Mouse (Mus musculus): ENCODE data around the gene Fut4.
A peak's percentile ranks its signal among the peaks of the same experiment; 100 is the strongest.

The Fut4 gene

DNA sequence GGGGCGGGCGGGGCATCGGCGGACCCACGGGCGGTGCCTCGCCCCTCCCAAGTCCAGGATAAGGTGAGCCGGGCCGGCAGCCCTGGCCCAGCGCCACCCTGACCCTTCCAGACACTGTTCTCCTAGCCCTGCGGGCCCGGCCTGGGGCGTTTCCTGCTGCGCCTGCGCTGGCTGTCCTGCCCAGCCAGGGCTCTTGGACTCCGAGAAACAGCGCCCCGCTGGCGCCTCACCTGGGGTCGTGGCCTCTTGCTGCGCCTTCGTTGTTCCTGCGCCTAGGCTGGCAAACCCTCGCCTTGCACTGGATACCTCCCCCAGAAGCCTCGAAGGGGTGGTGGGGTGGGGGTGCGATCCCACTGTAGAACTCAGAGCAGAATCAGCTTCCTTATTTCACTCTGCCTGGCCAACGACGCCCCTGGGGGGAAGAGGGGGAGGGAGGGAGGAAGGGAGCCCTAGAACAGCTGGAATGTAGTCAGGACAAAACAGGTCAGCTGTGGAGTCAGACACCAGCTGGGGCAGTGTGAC lies at the start of gene Fut4:
TSS of gene Fut4 (minus strand) at position 393 of the 522 bp plus-strand sequence.
- DNase-seq (ENCODE audit: low spot score in 2 of 2): peak; percentile 66 to 71

DNA sequence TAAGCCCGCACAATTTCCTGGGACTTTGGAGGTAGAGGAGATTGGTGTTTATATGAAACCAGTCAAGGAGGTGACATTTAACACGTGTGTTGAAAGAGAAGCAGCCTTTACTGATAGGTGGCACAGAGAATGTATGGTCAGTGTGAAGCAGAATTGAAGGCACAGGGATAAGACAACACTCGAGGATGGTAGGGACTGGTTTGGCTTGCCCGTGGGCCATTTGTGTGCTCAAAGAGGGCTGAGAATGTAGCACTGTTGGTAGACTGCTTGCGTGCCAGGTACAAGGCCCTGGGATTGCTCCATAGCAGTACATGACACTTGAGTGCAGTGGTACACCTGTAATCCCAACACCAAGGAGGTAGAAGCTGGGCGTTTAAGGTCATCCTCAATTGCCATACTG lies 35.2 kb upstream of the Fut4 start:
- no peak for DNase-seq (ENCODE audit: low spot score in 2 of 2)

DNA sequence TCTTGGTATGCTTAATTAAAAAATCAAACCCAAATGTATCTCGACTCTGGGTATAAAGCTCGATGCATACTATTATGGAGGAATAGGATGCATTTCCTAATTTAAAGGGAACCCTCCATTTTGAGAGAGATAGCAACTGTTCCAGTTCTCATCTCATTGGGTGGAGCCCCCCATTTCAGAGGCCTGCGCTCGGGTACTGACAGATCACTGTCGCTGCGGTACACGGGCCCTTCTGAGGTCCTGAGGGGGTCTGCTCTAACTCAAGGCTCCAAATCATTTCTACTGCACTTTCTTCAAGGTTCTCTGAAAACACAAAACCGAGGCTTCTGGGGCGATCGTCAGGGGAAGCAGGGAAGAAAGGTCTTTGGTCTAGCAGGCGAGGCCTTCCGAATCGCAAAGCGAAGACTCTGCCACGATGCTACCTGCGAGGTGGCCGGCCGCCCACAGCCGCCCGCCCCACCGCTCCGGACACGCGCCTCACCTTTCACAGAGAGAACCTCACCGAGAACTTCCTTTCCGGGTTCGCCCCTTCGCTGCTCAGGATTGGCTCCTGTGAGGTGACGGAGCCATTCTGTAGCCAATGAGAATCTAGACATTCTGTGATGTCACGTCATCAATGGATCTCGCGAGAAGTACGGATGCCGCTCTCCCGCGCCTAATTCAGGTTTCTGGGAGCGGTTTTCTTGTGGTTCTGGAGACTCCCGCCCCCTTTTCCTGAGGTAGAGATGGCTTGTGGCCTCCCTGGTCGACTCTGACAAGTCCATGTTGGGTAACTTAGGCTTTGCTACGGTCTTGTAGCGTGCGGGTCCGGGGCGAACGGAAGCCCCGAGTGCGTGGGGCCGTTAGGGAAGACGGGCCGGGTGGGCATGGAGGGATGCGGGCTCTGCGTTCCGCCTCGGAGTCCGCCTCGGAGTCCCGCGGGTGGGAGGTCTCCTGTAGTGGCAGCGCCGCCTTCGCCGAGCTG lies 32.1 kb upstream of the Fut4 start, which contains the start of the genes Mre11a and Ankrd49:
TSS of gene Mre11a (plus strand) at position 616 of the 964 bp plus-strand sequence.
TSS of gene Ankrd49 (minus strand) at position 818 of the 964 bp plus-strand sequence.
- peak; percentile 85 to 91 for DNase-seq (ENCODE audit: low spot score in 2 of 2)

DNA sequence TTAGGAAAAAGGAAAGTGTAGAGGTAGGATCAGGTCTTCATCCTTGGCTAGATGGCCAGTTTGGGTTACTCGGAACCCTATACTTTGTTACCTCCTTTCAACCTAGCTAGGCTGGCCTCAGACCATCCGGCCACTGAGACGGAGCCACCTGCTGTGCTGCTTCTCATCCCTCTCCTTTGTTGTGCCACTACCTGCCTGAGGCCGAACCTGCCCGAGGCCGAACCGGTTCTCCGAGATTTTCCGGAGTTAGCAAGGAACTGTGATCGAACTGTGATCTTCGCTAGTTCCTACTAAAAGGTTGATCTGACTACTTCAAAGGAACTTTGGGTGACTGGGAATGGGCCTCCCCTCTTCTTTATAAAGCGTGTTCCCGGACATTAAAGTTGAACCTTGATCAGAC lies 26.1 kb upstream of the Fut4 start:
- peak; percentile 20 to 47 for DNase-seq (ENCODE audit: low spot score in 2 of 2)

DNA sequence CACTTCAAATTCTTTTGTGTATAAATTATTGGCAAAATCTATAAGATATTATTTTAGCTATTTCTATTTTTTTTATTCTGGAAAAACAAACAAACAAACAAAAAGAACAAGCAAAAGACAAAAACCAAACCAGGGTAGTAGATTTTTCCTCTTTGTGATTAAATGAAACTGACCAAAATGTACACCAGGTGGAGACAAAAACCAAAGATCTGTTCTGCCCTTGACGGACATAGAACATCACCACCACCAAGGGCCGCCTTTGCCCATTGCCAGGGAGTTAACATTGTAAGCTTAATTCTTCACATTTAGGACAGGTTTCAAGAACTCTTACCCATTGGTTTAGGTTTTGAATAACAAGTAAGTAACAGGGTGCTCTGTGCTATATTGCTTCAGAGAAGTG lies 21.6 kb upstream of the Fut4 start:
- no peak for DNase-seq (ENCODE audit: low spot score in 2 of 2)

DNA sequence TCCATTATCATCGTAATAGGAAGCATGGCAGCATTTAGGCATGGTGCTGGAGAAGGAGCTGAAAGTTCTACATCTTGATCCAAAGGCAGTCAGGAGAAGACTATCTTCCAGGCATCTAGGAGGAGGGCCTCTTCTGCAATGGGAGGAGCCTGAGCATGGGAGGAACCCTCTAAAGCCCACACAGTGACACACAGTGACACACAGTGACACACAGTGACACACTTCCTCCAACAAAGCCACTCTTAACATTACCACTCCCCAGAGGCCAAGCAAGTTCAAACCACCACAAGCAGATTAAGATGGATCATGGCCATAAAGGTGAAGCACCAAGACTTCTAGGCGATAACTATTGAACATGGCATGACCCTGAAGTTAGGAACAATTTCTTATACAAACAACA lies 19.9 kb upstream of the Fut4 start:
- no peak for DNase-seq (ENCODE audit: low spot score in 2 of 2)

DNA sequence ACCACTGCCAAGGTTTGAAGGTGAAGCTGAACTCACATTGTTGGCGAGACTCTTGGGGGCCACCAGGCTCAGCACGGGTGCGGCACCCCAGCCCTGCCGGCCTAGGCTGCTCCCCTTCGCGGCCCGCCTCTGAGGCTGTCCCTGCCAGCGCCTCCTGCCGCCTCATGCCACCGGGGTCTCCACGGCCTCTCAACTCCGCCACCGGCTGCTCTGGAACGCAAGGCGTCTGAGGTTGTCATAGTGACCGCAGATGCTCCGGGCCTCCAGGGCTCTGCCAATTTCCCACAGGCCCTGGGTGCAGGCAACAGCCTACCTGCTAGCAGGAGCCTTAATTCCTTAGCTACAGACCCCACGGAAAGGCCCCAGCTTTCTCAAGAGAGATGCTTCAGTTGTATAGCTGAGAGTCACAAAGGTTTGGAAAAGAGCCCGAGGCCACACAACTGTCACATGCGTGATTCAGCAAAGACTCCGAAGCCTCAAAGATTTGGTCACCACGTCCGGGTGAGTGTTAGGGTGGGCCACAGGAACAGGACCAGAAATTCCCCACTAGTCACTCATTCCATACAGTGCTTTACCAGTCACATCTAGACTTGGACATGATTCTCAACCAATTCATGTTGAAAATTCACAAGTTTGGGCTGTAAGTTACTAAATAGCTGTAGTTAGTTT lies 18.7 kb upstream of the Fut4 start, which contains the start of gene 1700012B09Rik:
TSS of gene 1700012B09Rik (minus strand) at position 228 of the 669 bp plus-strand sequence.
- no peak for DNase-seq (ENCODE audit: low spot score in 2 of 2)

DNA sequence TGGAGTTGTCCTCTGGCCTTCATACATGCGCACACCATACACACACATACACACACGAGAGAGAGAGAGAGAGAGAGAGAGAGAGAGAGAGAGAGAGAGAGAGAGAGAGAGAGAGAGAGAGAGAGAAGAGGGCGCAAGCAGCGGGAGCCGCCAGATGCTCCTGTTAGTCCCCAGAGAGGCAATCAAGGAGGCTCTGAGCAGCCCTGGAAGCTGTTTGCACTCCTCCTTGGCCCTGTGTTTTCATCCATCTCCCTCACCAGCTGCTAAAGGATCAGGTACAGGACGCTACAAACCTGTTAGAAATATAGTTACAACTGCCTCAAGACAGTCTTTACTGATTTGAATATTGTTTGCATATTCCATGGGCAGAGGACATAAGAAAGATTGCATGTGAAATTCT lies 17.6 kb upstream of the Fut4 start:
- DNase-seq (ENCODE audit: low spot score in 2 of 2): no peak

DNA sequence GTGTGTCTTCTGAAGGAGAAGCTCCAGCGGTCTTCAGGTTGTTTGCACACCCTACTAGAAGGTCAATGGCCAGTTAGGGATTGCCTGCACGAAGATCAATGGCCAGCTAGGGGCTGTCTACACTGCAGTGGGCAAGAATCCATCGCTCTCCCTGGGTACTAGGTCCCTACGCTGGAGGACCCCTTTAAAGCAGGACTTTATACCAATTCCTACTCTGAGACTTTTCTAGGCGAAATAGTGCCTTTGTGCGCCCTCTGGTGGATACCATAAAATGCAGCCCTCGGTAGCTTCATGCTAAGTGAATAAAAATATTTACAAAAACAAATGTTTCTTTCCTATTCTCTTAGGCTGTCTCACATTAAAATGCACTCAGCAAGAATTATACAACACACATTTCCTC lies 12.6 kb upstream of the Fut4 start:
- no peak for DNase-seq (ENCODE audit: low spot score in 2 of 2)

DNA sequence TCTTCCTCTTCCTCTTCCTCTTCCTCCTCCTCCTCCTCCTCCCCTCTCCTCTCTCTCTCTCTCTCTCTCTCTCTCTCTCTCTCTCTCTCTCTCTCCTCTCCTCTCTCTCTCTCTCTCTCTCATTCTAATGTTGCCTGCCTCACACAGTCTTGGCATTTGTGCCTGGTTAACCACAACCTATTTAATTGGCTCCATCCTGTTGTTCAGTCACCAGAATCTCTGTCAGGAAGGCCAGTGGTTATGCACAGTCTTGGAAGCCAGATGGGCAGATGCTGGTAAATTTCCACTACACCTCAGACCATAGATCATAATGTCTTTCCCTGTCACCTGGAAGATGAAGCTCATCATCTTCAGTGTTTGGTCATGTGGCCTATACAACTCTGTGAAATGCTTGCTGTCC lies 7.1 kb upstream of the Fut4 start:
- no peak for DNase-seq (ENCODE audit: low spot score in 2 of 2)

DNA sequence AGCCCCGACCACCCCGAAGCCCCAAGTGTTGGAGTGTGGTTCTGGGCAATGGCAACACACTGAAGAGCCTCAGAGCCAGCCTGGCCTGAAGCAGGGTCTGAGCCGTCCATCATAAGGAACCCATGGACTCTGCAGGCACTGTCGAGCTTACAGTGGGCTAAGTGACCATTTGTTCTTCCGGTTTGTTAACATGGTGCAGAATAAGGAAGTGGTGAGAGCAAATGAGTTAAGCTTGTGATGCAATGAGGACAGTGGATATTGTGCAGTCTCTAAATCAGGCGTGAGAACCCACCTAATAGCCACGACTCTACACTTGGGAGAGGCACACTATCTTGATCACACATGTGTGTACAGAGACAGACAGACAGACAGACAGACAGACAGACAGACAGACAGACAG lies 6.4 kb upstream of the Fut4 start:
- no peak for DNase-seq (ENCODE audit: low spot score in 2 of 2)

DNA sequence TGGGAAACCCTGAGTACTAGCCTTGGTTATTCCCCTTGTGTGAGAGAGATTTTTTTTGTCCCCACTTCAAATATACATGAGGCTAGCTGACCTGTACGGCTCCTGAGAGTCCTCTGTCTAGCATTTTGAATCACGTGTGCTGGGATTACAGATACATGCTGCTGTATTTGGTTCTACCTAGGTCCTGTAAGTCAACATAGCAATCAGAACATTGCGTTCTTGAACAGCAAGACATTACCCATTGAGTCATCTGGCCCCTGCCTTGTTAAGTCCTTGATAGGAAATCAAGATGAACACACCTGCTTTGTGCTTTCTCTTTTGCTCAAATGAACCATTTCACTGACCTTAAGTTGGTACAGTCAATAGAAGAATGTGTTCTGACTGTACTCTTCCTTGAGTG lies 2.3 kb upstream of the Fut4 start:
- DNase-seq (ENCODE audit: low spot score in 2 of 2): no peak

DNA sequence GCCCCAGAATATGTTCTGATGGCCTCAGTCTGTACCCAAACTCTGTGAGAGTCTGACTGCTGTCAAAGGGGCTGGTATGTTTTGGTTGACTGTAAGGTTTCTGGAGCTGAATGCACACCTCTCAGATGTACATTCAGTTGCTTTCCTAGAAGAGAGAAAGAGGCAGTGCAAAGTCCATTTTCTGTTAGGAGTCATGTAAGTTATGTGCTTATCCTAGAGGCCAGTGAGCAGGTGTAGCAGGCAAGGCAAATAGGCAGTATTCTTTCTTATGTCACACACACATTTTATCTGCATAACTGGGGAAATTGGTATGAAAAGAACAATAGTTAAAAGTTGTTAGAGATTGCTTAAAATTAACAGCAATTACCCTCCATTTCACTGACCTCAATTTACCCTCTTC lies 1.8 kb upstream of the Fut4 start:
- DNase-seq (ENCODE audit: low spot score in 2 of 2): no peak

DNA sequence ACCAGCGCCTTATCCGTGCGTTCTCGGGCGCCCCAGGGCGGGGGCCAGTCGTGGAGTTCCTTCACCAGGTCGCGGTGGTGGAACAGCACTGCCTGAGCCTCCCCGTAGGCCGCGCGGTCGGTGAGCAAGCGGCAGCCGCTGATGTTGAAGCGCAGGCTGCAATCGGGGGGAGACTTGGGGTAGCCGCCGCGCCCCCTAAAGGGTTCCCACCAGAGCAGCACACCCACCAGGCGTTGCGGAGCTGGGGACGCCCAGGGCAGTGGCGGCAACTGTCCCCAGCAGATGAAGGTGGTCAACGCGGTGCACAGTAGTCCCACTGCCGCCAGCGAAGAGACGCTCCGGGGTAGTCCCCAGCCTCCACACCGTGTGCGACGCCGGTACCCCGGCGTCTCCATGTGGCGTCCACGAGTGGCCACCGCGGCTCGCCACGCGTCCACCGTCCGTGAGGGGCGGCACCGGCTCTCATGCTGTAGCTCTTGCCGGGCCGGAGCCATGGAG lies 641 bp downstream of the Fut4 start:
- DNase-seq (ENCODE audit: low spot score in 2 of 2): peak in 1 of 2 experiments; percentile 43

DNA sequence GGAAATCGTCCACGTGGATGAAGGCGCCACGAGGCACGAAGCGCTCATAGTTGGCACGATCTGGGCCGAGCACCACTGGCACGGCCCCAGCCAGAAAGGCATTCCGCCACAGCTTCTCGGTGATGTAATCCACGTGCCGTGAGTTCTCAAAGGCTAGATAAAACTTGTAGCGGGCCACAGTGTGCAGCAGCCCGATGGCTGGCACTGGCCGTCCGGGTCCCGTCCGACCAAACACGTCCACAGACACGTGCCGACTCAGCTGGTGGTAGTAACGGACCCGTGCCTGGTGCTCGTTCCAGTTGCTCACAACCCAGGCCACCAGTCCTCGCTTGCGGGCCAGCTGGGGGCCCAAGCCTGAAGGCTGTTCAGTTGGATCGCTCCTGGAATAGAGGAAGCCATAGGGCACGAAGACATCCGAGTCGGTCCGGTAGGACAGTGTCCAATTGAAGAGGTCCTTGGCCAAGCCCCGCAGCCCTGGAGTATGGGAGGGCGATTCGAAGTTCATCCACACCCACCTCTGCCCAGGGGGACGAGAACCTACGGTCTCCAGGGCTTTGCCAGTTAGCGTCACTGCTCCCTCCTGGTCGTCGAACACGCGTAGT lies 1.2 kb downstream of the Fut4 start:
- DNase-seq (ENCODE audit: low spot score in 2 of 2): peak in 1 of 2 experiments; percentile 30

DNA sequence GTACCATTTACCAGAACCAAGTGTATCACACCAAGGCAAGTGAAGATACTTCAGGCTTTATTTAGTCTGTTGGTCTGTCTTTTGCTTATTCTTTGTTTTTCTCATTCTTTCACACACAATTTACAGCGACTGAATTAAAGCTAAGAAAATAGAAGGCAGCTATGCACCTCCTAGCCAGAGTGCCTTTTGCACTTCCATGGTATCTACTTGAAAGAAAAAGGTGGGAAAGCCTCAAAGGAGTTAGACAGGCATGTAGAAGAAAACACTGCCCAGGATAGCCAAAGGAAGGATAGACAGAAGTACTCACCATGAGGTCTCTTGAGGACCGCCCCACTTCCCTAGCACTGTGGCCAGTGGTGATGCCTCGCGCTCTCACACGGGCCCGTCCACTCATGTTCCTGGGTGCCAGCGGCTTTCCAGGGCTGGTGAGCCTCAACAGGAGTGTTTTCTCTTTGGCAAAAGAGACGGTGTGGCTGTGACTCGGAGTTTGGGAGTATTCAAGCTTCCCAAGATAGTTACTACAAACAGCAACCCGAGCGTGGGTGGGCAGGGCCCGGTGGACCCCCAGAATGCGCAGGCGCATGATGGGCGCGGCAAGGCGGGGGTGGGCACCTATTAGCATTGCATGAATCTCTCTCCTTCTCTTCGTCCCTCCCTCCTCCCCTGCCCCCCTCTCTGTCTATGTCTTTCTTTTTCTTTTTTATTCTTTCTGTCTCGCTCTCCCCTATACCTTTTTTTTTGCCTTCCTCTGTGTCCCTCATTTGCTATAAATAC lies 11.9 kb downstream of the Fut4 start, which contains the start of gene Piwil4:
TSS of gene Piwil4 (minus strand) at position 583 of the 774 bp plus-strand sequence.
- no peak for DNase-seq (ENCODE audit: low spot score in 2 of 2)

DNA sequence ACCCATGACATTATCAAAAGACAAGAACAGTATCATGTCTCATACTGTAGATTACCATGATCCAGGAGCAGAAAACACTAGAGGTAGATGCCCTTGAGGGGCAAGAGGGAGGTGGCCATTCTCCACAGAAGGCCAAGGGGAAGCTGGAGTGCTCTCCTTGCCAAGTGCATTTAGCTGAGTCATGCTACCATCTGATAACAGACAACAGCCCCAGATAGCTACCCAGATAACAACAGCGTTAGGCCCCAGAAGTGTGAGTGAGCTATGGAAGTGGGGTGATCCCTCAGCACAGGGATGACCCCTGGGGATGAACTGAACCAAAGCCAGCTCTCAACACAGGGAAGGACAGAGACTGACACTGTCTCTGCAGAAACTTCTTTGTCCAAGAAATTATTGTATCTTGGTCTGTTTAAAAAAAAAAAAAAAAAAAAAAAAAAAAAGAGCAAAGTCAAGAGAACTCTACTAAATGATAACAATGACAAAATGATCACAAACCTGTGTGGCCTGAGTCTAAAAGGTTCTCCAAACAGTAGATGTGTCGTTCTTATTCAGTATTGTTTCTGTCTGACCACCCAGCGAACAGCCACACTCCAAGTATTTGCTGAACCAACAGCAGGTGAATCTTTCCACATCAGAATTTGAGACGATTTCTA lies 12.6 kb downstream of the Fut4 start:
- DNase-seq (ENCODE audit: low spot score in 2 of 2): no peak

DNA sequence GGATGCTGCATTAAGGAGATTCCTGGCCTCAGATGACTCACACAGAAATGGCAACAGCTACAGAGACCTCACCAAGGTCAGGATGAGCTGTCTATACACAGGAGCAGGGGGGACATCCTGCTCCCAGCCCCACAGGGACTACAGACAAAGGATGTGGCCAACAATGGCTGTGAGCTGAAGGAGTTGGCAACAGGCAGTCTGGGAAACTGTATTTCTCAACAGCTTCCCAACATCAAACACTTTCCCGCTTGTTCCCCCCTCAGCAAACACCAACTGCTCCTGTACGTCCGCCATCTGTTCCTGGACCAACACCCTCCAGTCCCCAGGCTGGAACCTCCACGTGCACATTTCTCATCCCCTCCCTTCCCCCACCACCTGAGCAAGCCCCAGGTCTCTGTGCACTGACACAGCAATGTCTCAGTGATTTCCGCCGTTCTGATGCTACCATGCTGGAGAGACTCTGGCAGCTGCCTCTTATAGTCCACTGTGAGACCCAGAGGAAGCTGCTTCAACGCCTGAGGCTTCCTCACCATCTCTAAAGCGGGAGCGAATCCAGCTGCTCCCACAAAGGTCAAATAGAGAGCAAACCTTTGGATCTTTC lies 21.2 kb downstream of the Fut4 start:
- no peak for DNase-seq (ENCODE audit: low spot score in 2 of 2)

DNA sequence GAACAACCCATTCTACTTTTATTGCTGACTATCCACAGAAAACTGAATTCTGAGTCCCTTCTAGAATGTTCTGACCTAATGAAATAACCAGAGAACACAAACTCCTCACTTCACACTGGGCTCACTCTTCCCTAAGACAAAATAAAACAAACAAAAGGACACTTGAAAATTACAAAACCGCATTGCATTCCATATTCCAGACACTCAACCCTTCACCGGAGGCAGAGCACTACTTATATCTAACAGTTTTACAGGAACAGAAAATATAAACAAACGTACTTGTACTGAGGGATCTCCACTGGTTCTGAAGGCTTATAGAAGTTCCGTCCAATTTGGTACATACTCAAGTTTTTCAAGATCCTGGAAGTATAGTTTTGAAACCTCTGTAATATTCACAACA lies 23.8 kb downstream of the Fut4 start:
- no peak for DNase-seq (ENCODE audit: low spot score in 2 of 2)

DNA sequence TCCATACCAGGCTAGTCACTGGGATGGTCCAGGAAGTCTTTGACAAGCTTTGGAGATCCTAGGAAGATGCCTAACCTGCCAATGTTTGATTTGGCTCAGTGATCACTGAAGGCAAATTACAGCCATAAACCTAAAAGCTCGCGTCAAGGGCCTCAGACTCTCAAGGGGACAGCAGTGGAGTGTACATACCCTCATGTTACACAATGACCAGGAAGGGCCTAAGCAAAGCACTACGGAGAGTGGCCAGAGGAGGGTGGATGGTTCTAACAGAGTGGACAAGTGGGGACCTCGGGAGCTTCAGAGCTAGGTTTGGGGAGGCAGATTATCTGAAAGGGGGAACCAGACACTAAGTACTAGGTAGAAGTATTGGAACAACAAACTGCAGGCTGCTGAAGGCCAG lies 25.6 kb downstream of the Fut4 start:
- no peak for DNase-seq (ENCODE audit: low spot score in 2 of 2)

Measured in urinary bladder, adult 18-20 months (tissue).